Mouse (Mus musculus) G1E-ER4 (cell line): ENCODE data around the gene Gm17349. TPM values are rescaled to one million over a fixed set of nuclear protein-coding genes. Genes with fewer than 3 reads are reported as not detected.

Experiments
- GATA1 ChIP-seq: IDR thresholded peaks from one replicate; pipeline ENCODE4 v1.8.0; 2012; ENCODE audit warnings: low read length, inconsistent platforms
- polyA plus RNA-seq: library from polyadenylated mRNA; stranded (reverse); fragments of >175 nt; gene quantifications from 2 replicates; pipeline ENCODE4 v1.2.3, GENCODE M21; 2012

Gene Gm17349
- polyA plus RNA-seq: 4.9 and 6.8 TPM in 2 replicates

DNA sequence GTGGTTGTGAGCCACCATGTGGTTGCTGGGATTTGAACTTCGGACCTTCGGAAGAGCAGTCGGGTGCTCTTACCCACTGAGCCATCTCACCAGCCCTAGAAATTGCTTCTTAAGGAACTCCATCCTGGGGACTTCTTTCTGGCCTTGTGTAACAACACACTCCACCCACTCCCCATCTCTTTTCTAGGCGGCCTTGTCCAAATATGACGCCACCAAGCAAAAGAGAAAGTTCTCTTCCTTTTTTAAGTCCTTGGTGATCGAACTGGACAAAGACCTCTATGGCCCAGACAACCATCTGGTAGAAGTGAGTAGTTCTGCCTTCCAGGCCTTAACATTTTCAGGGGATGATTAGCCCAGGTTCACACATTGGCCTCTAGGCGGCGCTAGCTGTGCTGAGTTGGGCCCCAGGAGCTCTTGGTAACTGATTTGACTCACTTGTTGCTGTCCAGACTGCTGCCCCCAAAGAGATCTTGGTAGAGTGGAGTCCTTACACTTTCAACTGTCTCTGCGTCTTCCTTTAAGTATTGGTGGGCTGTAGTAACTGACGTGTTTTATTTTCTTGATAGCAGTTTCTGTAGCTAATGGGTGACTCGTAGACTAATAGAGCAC lies at the start of gene Gm17349:
Gm17349 (minus strand) TSS at position 51 of the 609 bp plus-strand sequence.
- no peak for TF ChIP-seq GATA1

DNA sequence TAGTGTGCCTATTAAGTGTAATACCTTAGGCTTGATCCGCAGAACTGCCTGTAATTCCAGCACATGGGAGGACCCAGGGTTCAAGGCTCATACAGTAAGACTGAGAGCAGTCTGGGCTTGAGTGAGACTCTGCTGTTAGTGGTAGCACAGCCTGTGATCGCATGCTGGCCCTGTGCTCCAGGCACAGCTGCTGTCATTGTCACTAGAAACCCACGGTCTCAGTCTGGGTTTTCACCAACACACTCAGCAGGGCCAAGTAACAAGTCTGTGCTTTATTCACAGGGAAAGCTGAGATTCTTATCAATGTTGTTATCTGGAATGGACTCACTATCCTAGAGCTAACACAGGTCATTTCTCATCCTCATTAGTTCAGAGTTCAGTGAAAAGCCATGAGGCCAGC lies 48.9 kb upstream of the Gm17349 start:
- TF ChIP-seq GATA1: no peak

DNA sequence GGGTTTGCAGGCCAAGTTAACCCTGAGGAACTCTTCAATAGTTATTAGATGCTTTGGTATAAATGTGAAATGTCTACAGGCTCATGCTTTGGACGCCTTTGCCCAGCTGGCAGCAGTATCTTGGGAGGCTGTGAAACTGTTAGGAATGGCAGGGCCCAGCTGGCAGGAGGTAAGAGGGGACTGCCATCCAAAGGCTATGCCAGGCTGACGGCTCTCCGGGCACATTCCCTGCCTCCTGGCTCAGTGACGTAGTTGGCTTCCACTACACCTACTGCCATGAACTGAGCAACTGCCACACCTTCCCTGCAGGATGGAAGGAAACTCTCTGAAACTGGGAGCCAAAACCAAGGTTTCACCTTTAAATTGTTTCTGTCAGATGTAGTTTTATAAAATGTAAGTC lies 34.9 kb upstream of the Gm17349 start:
- TF ChIP-seq GATA1: no peak

- TF ChIP-seq GATA1: no peak
These were observed 31.4 kb upstream of the Gm17349 start for GRCm38 (mm10) chr15:99736675-99737074.

DNA sequence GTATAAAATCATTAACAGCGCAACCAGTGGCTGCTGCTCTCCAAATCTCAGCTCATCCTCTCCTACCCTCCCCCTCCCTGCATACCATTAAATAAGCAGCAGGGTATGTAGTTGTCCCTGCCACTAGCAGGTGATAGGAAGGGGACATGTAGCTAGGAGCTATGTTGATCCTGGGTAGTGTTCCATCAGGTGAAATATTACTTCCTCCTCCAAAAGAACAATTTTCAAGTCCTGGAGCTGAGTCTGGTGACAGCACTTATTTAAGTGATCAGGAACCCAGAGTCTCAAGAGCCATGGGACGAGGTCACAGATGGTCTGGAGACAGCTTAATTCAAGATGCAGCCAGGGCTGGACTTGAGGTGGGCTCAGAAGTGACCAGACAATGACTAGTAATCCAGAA lies 30.3 kb upstream of the Gm17349 start:
- TF ChIP-seq GATA1: no peak

DNA sequence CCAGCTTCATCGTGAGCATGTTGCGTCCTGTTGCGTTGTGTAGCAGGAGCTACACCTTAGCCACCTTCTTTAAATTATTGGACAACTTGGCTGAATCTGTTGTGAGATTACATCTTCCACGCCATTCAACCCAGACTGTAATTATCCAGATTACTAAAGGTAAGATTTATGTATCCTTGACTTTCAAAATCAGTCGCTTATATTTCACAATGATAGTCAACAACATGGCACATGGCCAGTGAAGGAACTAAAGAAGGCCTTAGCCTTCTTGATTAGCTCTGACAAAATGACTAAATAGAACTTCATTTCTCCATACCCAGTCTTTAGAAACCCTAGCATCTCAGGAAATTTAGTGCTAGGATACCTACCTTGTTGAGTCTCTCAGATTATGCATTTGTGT lies 27.9 kb upstream of the Gm17349 start:
- TF ChIP-seq GATA1: no peak

GRCm38 (mm10) chr15:99731678-99732077 lies 26.4 kb upstream of the Gm17349 start:
- TF ChIP-seq GATA1: no peak

DNA sequence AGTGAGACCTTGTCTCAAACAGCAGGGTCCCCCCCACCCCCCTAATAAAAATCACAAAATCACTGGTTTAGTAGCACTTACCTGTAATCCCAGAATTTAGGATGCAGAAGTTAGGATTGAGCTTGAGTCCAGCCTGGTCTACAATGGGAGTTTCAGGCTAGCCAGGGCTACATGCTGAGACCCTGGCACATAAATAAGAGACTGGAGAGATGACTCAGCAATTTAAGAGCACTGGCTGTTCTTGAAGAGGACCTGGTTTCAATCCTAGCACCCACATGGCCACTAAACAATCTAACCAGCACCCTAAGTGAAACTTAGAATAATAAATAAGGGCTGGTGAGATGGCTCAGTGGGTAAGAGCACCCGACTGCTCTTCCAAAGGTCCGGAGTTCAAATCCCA lies 25.9 kb upstream of the Gm17349 start:
- TF ChIP-seq GATA1: no peak

DNA sequence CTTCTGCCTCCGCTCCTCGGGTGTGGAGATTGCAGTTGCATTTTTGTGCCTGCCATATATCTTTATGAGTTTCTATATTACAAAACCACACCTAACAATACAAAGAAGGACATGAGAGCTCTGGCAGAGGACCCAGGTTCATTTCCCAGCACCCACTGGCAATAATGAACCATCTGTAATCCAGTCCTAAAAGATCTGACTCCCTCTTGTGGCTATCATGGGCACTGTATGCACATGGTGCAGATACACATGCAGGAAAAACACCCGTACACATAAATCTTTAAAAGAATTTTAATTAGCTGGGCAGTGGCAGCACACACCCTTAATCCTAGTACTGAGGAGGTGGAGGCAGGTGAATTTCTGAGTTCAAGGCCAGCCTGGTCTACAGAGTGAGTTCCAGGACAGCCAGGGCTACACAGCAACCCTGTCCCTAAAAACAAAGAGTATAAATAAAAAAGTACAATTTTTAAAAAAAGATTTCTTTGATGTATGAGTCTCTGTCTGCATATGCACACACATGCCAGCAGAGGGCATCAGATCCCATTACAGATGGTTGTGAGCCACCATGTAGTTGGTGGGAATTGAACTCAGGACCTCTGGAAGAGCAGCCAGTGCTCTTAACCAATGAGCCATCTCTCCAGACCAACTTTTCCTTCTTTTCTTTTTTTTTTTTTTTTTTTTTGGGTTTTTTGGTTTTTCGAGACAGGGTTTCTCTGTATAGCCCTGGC lies 23.9 kb upstream of the Gm17349 start:
- TF ChIP-seq GATA1: no peak

DNA sequence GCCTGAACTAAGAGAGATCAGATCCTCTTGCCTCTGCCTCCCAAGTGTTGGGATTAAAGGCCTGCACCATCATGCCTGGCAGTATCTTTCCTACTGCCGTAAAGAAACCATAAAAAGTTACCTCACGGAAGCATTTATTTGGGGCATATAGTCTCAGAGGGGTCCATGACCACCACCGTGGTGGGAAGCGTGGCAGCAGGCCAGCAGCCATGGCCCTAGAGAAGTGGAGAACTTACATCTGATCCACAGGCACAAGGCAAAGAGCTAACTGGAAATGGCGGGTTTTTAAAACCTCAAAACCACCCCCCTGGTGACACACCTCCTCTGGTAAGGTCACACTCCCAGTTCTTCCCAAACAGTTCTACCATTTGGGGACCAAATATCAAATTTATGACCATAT lies 22.9 kb upstream of the Gm17349 start:
- no peak for TF ChIP-seq GATA1

- TF ChIP-seq GATA1: no peak
These were observed 22.2 kb upstream of the Gm17349 start for GRCm38 (mm10) chr15:99727525-99727924.

- no peak for TF ChIP-seq GATA1
These were observed 21.3 kb upstream of the Gm17349 start for GRCm38 (mm10) chr15:99726549-99726948.

DNA sequence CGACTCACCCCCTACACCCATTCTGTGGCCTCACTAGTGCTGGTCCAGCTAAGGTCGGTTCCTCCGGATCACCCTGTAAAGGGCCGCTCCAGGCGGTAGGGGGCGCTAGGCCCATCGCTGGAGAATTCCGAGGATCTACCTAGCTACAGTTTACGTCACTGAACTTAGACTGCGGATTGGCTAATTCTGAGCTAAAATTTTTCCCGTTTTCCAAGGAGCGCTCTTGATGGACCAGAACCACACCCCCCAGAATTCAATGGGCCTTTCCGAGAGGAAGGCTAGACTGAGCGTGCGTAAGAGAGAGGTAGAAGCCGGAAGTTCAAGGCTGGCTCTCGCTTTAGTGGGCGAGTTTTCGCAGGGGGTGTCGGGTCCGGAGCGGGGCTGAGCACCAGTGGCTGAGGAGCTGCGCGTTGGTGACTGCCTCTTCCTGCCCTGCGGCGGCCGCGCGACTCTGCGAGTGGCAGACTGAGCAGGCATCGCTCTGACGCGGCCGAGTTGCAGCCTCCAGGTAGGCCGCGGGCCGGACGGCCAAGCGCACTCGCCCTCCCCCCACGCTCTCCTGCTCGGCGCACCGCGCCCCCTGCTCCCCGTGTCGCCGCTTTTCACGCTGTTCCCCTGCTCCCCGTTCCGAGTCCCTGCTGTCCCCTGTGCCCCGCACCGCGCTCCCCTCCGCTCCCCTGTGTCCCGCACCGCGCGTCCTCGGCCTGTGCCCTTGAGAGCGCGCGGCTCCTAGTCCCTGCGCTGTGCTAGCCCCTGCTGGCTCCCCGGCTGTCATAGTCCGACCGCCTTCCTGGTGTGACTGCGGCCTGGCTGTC lies 20.3 kb upstream of the Gm17349 start, which contains the start of gene Cox14:
Cox14 (plus strand) TSS at position 278 of the 815 bp plus-strand sequence.
- TF ChIP-seq GATA1: no peak

- TF ChIP-seq GATA1: no peak
These were observed 19.2 kb upstream of the Gm17349 start for GRCm38 (mm10) chr15:99724292-99725021.

DNA sequence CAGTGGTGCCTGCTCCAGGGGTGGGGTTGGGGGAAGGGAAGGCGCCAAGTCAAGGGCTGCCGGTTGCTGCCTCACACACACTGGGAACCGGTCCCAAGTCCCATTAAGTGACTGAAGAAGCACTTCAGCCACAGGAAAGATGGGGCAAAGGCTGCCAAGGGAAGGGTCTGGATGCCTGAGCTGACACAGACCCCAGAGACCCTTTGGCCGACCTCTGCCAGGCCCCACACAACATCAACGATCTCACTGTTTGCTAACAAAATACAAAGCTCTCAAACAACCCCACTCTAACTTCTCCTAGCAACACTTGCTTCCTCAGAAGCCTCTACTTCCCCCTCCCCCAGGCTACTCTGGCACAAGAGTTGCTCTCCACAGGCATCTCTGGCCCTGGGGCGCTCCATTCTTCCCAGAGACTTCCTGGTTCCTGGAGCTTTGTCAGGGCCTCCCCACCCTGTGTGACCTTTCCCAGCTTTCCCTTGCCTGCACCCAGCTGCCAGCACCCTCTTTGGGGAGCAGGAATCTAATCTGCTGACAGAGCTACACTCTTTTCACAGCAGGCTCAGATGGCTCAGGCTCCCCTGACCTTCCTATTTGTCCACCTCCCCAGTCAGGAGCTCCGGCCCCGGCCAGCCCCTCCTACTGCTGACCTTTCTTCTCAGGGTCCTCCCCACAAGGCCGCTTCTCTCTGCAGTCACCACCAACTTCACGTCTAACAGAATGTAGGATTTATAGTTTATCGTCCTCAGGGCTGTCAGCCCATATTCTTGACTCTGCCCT lies 18.4 kb upstream of the Gm17349 start:
- TF ChIP-seq GATA1: no peak
